Mouse (Mus musculus) Patski (cell line): Measurements from ENCODE around the gene Skp1a. TPM values are rescaled to one million over a fixed set of nuclear protein-coding genes. Genes with fewer than 3 reads are reported as not detected.

Experiments
- ATAC-seq: fragments of 100-300 bp; one replicate; pipeline ENCODE4 v1.8.0; 2021
- CTCF ChIA-PET: fragments of 350-600 bp; sonication (Branson Sonifier 250); formaldehyde crosslinking; loops from one replicate; lab custom pipeline; 2022; ENCODE audit warnings: inconsistent platforms; lab: Charles Lee
- POLR2A ChIA-PET: fragments of 350-600 bp; sonication (Branson Sonifier 250); formaldehyde crosslinking; loops from one replicate; lab custom pipeline; 2022; ENCODE audit warnings: antibody characterized with exemption, inconsistent platforms; lab: Charles Lee
- DNase-seq: peaks from one replicate; pipeline ENCODE4 v3.0.0-alpha.2; 2011; ENCODE audit warnings: low read depth, low spot score
- H3K27me3 ChIP-seq: fragments of 371-371 bp; one replicate; pipeline ENCODE4 v1.5.1; 2021
- CTCF ChIP-seq: fragments of 100-300 bp; IDR thresholded peaks from one replicate; pipeline ENCODE4 v1.5.1; 2021
- in situ Hi-C: fragments of 300-500 bp; cut with MboI; formaldehyde crosslinking; loops from 3 replicates; pipeline ENCODE4 v1.11.1; 2018; ENCODE audit warnings: low pct_unique_long_range_greater_than_20kb, mixed read lengths
- polyA plus RNA-seq: library from polyadenylated mRNA; unstranded; gene quantifications from one replicate; pipeline ENCODE4 v1.2.3, GENCODE M21; 2021

Skp1a gene
- polyA plus RNA-seq, 1 experiment from 2014 or later = 485 TPM

- ChIA-PET CTCF (interaction anchor here (1.1 to 2.1 kb wide), 2 partner anchors 11 to 115 kb away, joined by 3 to 7 read pairs; no protein-coding TSS in a partner anchor), POLR2A (no interaction called here)
- no peaks in the 10 kb centered on the region for H3K27me3 ChIP-seq
- ATAC-seq (no peak), DNase-seq (no peak)
- no peak for TF ChIP-seq CTCF
- in situ Hi-C loops = loop anchor here (10.0 kb wide), 2 partner anchors 173 to 403 kb away; no protein-coding TSS in a partner anchor
Measured at GRCm38 (mm10) chr11:52227466-52228226, 4.1 kb upstream of the Skp1a start.

DNA sequence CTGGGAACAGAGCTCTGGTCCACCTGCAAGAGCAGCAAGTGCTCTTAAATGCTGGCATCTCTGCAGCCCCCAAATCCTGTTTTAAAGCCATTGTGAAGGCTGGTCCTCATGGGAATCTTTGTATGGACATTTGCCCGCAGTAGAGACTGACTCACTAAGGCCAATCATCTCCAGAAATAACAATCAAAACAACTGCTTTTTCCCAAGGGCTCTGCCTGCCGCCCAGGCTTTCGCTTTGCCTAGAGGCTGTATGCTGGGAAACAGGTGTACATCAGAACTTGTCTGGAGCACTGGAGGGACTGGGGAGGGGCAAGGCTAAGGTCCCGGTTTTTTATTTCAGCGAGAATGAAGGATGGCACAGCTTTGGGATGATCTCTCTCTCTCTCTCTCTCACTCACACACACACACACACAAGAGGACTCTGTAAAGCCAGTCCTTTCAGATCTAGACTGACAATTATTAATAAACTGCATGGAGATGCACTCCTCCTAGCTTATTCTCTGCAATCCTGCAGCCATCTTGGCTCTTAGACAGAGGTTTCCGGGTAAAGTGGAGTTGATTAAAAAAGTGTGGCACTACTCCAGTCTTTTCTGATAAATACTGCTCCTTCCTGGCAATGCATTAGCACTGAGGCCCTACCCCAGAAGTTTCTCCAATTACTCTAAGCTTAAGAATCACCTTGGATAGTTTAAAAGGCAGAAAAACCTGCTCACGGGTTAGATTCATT is 2.9 kb upstream of the Skp1a start:
- no peaks in the 10 kb centered on the region for H3K27me3 ChIP-seq
- TF ChIP-seq CTCF = no peak
- ChIA-PET POLR2A (no interaction called here), CTCF (interaction anchor here (0.8 to 1.4 kb wide), 4 partner anchors 8 to 132 kb away, joined by 3 to 4 read pairs (median 4); partner anchors contain the start of gene Vdac1)
- ATAC-seq (no peak), DNase-seq (no peak)
- in situ Hi-C loops = loop anchor here (10.0 kb wide), 2 partner anchors 174 to 404 kb away; no protein-coding TSS in a partner anchor

DNA sequence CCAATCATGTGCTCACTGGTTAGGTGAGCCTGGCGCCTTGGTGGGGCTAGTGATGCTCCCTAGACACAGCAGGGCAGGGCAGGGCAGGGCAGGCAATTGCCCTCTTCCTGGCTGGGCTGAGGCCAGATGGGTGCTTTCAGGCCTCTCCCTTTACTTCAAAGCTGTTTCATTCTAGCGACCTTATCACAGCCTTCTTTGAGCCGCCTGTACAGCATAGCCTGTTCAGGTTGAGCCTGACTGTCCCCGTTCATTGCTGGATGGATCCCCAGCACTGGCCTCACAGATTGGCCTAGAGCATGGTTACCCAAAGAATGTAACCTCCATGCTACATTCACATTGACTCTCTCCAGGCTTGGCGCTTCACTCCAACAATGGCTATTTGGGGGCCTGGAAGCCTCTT is 1.1 kb upstream of the Skp1a start:
- DNase-seq = no peak
- ChIA-PET POLR2A (no interaction called here), CTCF (interaction anchor here (1.4 kb wide), 1 partner anchor 10 kb away, joined by 4 read pairs; no protein-coding TSS in a partner anchor)
- in situ Hi-C loops = no loop called here
- H3K27me3 ChIP-seq = no peaks in the 10 kb centered on the region
- no peak for ATAC-seq
- no peak for TF ChIP-seq CTCF

GRCm38 (mm10) chr11:52233043-52233653 is 1.4 kb downstream of the Skp1a start:
- ATAC-seq (no peak), DNase-seq (no peak)
- ChIA-PET POLR2A (no interaction called here), CTCF (interaction anchor here (1.6 to 2.1 kb wide), 3 partner anchors 11 to 17 kb away, joined by 4 to 9 read pairs (median 5); no protein-coding TSS in a partner anchor)
- no peaks in the 10 kb centered on the region for H3K27me3 ChIP-seq
- TF ChIP-seq CTCF = no peak
- in situ Hi-C loops = no loop called here

GRCm38 (mm10) chr11:52233906-52234305 is 2.1 kb downstream of the Skp1a start:
- H3K27me3 ChIP-seq = no peaks in the 10 kb centered on the region
- no peak for TF ChIP-seq CTCF
- CTCF ChIA-PET = interaction anchor here (1.3 to 2.1 kb wide), 4 partner anchors 11 to 16 kb away, joined by 4 to 9 read pairs (median 4); no protein-coding TSS in a partner anchor
- POLR2A ChIA-PET = no interaction called here
- DNase-seq (no peak), ATAC-seq (no peak)
- in situ Hi-C loops = no loop called here

- ChIA-PET CTCF (interaction anchor here (1.0 to 2.1 kb wide), 5 partner anchors 10 to 18 kb away, joined by 4 to 9 read pairs (median 5); no protein-coding TSS in a partner anchor), POLR2A (interaction anchor here (0.6 to 0.7 kb wide), 3 partner anchors 20 to 469 kb away, joined by 3 to 5 read pairs (median 4); no protein-coding TSS in a partner anchor)
- in situ Hi-C loops = no loop called here
- no peak for ATAC-seq
- TF ChIP-seq CTCF = no peak
- no peak for DNase-seq
- no peaks in the 10 kb centered on the region for H3K27me3 ChIP-seq
Measured at GRCm38 (mm10) chr11:52234509-52234908, 2.7 kb downstream of the Skp1a start.

DNA sequence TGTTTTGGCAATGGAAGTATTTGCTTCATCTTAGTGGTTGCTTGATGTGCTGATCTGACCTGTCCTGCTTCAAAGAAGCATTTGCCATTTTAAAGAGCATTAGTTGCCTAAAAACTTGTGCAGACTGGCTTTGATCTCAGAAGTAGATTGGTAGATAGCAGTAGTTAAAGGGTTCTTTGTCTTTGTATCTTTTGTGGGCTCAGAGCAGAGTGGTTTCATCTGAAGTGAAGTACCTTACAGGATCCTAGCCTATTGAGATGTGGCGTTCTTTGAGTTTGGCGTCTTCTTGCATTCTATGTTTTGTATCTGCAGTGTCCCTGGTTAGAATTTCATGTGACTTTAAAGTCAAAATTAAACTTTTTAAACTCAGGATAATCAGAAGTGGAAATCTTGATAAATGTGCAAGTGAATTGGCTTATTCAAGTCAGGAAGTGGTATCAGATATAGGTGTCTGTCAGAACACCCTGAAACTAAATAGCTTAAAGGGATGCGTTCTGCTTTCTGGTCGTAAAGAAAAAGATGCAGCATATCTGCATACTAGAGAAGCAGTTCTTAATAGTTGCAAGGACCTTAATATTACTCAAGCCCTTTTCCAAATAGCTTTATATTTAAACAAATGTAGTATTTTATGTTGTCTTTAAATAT is 9.2 kb downstream of the Skp1a start:
- ATAC-seq (no peak), DNase-seq (no peak)
- TF ChIP-seq CTCF = no peak
- ChIA-PET CTCF (interaction anchor here (2.0 kb wide), 1 partner anchor 12 kb away, joined by 5 read pairs; no protein-coding TSS in a partner anchor), POLR2A (no interaction called here)
- in situ Hi-C loops = no loop called here
- H3K27me3 ChIP-seq = no peaks in the 10 kb centered on the region

- POLR2A ChIA-PET = interaction anchor here (0.6 to 1.2 kb wide), 2 partner anchors 13 to 93 kb away, joined by 3 to 5 read pairs; no protein-coding TSS in a partner anchor
- no peak for TF ChIP-seq CTCF
- CTCF ChIA-PET = interaction anchor here (0.9 to 3.1 kb wide), 8 partner anchors 11 to 97 kb away, joined by 3 to 17 read pairs (median 4); no protein-coding TSS in a partner anchor
- in situ Hi-C loops = no loop called here
- ATAC-seq (no peak), DNase-seq (no peak)
- H3K27me3 ChIP-seq = no peaks in the 10 kb centered on the region
Measured at GRCm38 (mm10) chr11:52249452-52249851, 17.7 kb downstream of the Skp1a start.

DNA sequence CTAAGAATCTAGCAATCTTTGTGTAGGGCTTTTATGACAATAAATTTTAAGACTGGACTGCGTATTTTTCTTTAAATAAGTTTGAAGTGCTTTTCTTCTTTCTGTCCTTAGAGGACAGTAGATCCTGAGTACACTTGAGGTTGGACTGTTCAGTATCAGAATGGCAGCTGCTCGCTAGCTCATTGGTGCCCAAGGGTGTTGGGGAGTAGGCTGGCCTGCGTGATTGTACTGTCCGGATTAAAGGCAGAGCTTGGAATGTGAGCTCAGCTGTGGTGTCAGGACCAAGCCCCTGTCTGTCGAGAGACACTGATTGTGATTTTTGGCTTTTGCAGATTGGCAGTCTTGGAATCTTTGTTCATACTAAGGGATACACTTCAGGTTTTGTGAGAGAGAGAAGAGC is 20.0 kb downstream of the Skp1a start:
- TF ChIP-seq CTCF = no peak
- in situ Hi-C loops = no loop called here

More for the DNA sequence above, 20.0 kb downstream of the Skp1a start:
- DNase-seq = no peak
- POLR2A ChIA-PET = no interaction called here
- CTCF ChIA-PET = interaction anchor here (1.0 to 3.1 kb wide), 4 partner anchors 10 to 95 kb away, joined by 4 to 17 read pairs (median 5); no protein-coding TSS in a partner anchor
- no peaks in the 10 kb centered on the region for H3K27me3 ChIP-seq
- ATAC-seq = no peak
